Mouse (Mus musculus) monocyte, adult 5-6 weeks (primary cell): ENCODE measurements around the gene Elobl. TPM values are rescaled to one million over a fixed set of nuclear protein-coding genes. Genes with fewer than 3 reads are reported as not detected.
"Not testable (repeated sequence)": the region's sequence is repeated elsewhere in the genome, so short reads cannot be mapped to it uniquely, and the experiment has no call there.

Experiments
- ATAC-seq: fragments of 153-309, 156-312 bp; replicated peaks from 2 replicates; pipeline ENCODE4 v1.8.0; 2017; ENCODE audit warnings: mild to moderate bottlenecking; ENCODE audit not compliant: low TSS enrichment, insufficient number of reproducible peaks, severe bottlenecking, poor library complexity, low FRiP score
- total RNA-seq: library from RNA; stranded (forward); fragments of 200-1000, 200-491, 200-594 nt; gene quantifications from 3 replicates; pipeline ENCODE4 v1.2.3, GENCODE M21; 2017

Elobl gene
- total RNA-seq: not detected in 3 replicates

GRCm38 (mm10) chr11:88966881-88967361 lies at the start of gene Elobl:
Gene Elobl, minus strand, starts transcription at chr11:88966931.
- ATAC-seq: no peak

DNA sequence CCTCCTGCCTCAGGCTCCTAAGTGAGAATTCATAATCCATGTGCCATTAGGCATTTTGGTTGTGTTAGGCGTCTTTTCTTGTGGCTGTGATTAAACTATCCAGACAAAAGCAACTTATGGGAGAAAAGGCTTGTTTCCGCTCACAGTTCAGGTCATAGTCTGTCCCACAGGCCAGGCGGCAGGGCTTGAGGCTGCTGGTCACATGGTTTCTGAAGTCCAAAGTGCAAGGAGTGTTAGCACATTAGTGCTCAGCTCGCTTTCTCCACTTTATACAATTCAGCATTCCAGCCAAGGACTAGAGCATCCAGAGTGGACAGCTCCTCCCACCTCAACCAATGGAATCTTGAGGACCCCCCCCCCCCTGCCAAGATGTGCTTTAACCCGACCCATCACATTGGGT lies 45.5 kb upstream of the Elobl start:
- ATAC-seq: no peak

- no peak for ATAC-seq
These were observed 42.8 kb upstream of the Elobl start for GRCm38 (mm10) chr11:89009496-89009895.

- no peak for ATAC-seq
These were observed 42.3 kb upstream of the Elobl start for GRCm38 (mm10) chr11:89009066-89009465.

GRCm38 (mm10) chr11:89007582-89007981 lies 40.9 kb upstream of the Elobl start:
- no peak for ATAC-seq

GRCm38 (mm10) chr11:89006404-89006803 lies 39.7 kb upstream of the Elobl start:
- ATAC-seq: no peak

GRCm38 (mm10) chr11:89005473-89005872 lies 38.7 kb upstream of the Elobl start:
- no peak for ATAC-seq

DNA sequence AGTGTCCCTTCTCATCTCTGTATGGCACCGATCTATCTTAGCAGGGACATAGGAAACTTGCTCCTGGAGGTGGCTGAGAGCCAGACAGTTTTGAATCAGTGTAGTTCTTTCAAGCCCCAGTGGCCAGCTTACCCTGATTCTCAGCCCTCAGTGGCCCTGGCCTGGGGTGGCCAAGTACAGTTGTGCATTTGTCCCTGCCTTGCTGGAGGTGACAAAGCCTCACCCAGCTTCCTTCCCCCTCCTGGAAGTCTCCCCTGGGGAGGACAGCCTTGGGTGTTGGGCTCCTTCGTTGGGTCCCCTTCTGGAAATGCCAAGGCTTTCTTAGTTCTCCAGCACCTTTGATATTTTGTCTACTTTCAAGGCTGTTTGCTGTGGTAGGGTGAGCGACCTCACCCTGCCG lies 37.0 kb upstream of the Elobl start:
- ATAC-seq: no peak

DNA sequence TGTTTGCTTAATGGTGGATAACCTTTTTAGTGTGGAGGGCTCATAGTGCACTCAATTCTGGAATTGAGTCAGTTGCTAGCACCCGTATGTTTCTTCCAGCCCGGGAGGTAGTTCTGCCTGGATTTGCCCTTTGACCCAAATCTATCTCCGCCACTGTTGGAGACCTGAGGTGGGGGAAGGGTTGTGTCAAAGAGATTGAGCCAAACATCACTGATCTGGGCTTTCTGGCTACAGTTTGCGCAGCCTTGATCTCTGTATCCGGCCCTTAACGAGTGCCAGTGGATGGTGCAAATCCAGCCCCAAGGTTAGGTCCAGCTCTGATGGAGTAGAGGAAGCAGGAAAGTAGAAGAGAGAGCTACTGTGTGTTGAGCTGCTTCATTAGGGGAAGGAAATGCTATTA lies 36.3 kb upstream of the Elobl start:
- ATAC-seq: no peak

- ATAC-seq: no peak
These were observed 35.9 kb upstream of the Elobl start for GRCm38 (mm10) chr11:89002621-89003020.

- no peak for ATAC-seq
These were observed 35.3 kb upstream of the Elobl start for GRCm38 (mm10) chr11:89002068-89002467.

- no peak for ATAC-seq
These were observed 34.8 kb upstream of the Elobl start for GRCm38 (mm10) chr11:89001569-89001968.

- no peak for ATAC-seq
These were observed 33.7 kb upstream of the Elobl start for GRCm38 (mm10) chr11:89000527-89000819.

GRCm38 (mm10) chr11:88999723-89000526 lies 33.2 kb upstream of the Elobl start:
- ATAC-seq: 0 out of 2 replicates have a peak, but pooled peaks have one; percentile 1

DNA sequence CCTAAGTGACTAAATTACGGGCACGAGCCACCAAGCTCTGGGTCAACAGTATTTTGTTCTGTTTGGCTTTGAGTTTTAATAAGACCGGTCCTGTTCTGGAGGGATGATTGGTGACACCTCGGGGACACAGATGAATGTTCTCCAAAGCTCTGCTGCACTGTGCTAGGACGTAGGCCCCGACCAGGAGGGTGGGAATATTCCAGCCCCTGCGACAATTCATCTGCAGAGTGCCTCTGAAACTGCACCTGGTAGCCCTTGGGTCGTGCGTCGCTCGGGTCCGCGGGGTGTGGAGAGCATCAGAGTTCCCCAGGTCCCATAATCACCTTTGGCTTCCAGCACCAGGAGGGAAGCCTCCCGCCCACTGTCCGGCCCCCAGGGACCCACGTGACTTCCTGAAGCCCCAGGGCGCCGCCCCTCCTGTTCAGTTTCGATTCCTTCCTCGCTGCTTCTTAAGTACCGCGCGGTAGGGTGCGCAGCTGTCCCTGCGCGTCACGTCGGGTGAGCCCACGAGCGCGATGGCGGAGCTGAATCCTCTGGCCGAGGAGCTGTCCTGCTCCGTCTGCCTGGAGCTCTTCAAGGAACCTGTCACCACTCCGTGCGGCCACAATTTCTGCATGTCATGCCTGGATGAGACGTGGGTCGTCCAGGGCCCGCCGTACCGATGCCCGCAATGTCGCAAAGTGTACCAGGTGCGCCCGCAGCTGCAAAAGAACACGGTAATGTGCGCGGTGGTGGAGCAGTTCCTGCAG lies 32.4 kb upstream of the Elobl start, which contains the start of gene Trim25:
Gene Trim25, plus strand, starts transcription at position 403 of the 749 bp plus-strand sequence.
- ATAC-seq: peak; percentile 91

DNA sequence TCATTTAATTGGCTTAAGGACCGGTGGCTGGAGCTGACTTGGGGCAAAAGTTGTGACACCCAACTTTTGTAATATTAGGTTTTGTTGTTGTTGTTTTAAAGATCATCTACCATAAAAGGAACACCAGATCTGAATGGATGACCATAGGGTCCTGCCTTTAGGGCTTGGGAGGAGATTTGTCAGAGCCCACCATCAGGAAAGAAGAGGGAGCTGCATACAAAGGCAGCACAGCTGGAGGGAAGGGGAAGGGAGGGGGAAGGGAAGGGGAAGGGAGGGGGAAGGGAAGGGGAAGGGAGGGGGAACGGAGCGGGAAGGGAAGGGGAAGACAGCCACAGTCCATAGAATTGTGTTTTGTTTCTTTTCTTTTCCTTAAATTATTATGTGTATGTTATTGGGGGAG lies 31.7 kb upstream of the Elobl start:
- 0 out of 2 replicates have a peak, but pooled peaks have one; percentile 1 for ATAC-seq

GRCm38 (mm10) chr11:88997343-88997742 lies 30.6 kb upstream of the Elobl start:
- ATAC-seq: not testable (repeated sequence)

DNA sequence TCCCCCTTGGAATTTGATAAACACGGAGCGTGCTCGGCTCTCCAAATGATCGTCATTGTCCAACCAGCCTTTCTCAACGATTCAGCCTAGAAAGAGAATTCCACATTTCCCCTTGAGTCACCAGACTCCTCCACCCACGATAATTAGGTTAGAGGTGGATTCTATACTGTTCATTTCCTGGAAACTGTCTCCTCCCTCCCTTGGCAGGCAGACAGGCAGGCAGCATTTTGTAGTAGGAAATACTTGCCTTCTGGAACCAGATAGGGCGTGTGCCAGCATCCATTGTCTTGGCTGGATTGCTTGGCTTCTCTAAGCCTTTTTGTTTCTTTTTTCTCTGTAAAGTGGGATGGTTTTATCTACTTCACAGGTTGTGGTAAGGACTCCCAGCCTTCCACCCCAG lies 29.7 kb upstream of the Elobl start:
- ATAC-seq: no peak

- ATAC-seq: no peak
These were observed 28.9 kb upstream of the Elobl start for GRCm38 (mm10) chr11:88995616-88996015.

- no peak for ATAC-seq
These were observed 27.8 kb upstream of the Elobl start for GRCm38 (mm10) chr11:88994492-88994891.
